Mouse (Mus musculus): ENCODE results near the gene Slc7a15.

The Slc7a15 gene

GRCm38 (mm10) chr12:8482169-8482568 is 116.7 kb downstream of the Slc7a15 start:
- DNase-seq (ENCODE audit: low spot score), result no peak
